8 mouse cellular contexts compared by ENCODE assay signal in the genomic region with DNA sequence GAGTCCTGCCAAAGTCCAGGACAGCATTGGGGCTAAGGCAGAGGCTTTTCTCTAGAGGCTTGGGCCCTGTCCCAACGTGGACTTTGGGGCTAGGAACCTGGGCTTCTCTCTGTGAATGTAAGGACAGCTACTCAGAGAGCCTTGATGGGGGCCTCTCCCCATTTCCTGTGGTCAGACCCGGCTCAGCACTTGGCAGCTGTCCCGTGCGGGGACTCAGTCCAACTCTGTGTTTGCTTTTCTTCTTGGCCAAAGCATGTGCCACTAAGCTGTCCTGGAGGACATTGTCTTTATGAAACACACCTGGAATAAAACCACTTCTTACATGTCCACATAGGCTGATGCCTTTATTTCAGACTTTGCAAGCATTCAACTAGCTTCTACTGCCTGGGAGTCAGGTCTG. TPM values are rescaled to one million over a fixed set of nuclear protein-coding genes. Genes with fewer than 3 reads are reported as not detected.
DNase-seq lines count a peak whose midpoint lies in the region; ATAC-seq and TF ChIP-seq lines count a peak whose summit lies in the region.

No protein-coding gene starts in this region.

- H3K4me2 ChIP-seq in forebrain, postnatal 0 days (ENCODE audit: low read depth) = no peak overlapping the region
- no peak overlapping the region for H3K4me2 ChIP-seq in forebrain, embryonic 12.5 days
- H3K4me2 ChIP-seq in kidney, postnatal 0 days (ENCODE audit: low read length) = no peak overlapping the region
- no peak overlapping the region for H3K4me2 ChIP-seq in stomach, embryonic 14.5 days (replicated peaks; ENCODE audit: low read depth, low read length)

- no peak for TF ChIP-seq CTCF in forebrain, postnatal 0 days (IDR thresholded peaks at IDR 0.05; ENCODE audit: low read depth)
- TF ChIP-seq CTCF in kidney, postnatal 0 days (IDR thresholded peaks at IDR 0.05; ENCODE audit: low read depth) = no peak

- H3K9me3 ChIP-seq in forebrain, postnatal 0 days (ENCODE audit: low read length) = no peaks in the 10 kb centered on the region
- no peaks in the 10 kb centered on the region for H3K9me3 ChIP-seq in forebrain, embryonic 12.5 days
- no peaks in the 10 kb centered on the region for H3K9me3 ChIP-seq in kidney, postnatal 0 days (replicated peaks; ENCODE audit: low read length)
- no peaks in the 10 kb centered on the region for H3K9me3 ChIP-seq in stomach, embryonic 14.5 days (ENCODE audit: control insufficient read depth, low read depth, low read length)

- H3K36me3 ChIP-seq in forebrain, postnatal 0 days (ENCODE audit: insufficient read depth) = peaks cover 8% of the 10 kb centered on the region
- peaks cover 37% of the 10 kb centered on the region for H3K36me3 ChIP-seq in forebrain, embryonic 12.5 days (replicated peaks)
- H3K36me3 ChIP-seq in kidney, postnatal 0 days (ENCODE audit: insufficient read depth, low read length) = no peaks in the 10 kb centered on the region
- H3K36me3 ChIP-seq in stomach, embryonic 14.5 days (ENCODE audit: control insufficient read depth, insufficient read depth, low read length) = no peaks in the 10 kb centered on the region

- H3K27ac ChIP-seq in forebrain, postnatal 0 days (ENCODE audit: low read depth, low read length) = peak overlapping the region; percentile 73
- H3K27ac ChIP-seq in forebrain, embryonic 12.5 days = no peak overlapping the region
- H3K27ac ChIP-seq in kidney, postnatal 0 days = no peak overlapping the region
- peak overlapping the region; percentile 77 for H3K27ac ChIP-seq in stomach, embryonic 14.5 days (ENCODE audit: low read length)

- H3K4me3 ChIP-seq in forebrain, postnatal 0 days (ENCODE audit: low read depth, low read length) = no peak overlapping the region
- H3K4me3 ChIP-seq in forebrain, embryonic 12.5 days (replicated peaks) = no peak overlapping the region
- no peak overlapping the region for H3K4me3 ChIP-seq in kidney, postnatal 0 days (replicated peaks; ENCODE audit: low read depth, low read length)
- H3K4me3 ChIP-seq in stomach, embryonic 14.5 days (ENCODE audit: low read depth, low read length) = no peak overlapping the region

- H3K9ac ChIP-seq in forebrain, postnatal 0 days = no peak overlapping the region
- H3K9ac ChIP-seq in forebrain, embryonic 12.5 days = no peak overlapping the region
- no peak overlapping the region for H3K9ac ChIP-seq in kidney, postnatal 0 days (ENCODE audit: low read depth, low read length)
- no peak overlapping the region for H3K9ac ChIP-seq in stomach, embryonic 14.5 days (replicated peaks; ENCODE audit: low read depth, low read length)

- no peak for ATAC-seq in forebrain, postnatal 0 days
- ATAC-seq in forebrain, embryonic 12.5 days (ENCODE audit: low FRiP score) = no peak
- ATAC-seq in kidney, postnatal 0 days (replicated peaks; ENCODE audit: low FRiP score, low read depth) = no peak
- ATAC-seq in stomach, embryonic 14.5 days (ENCODE audit: insufficient number of reproducible peaks, insufficient read depth, low FRiP score, low read depth) = peak; percentile 47; the same call in 1 of the 2 replicates

- 54% methylated on average over 4 of the region's 4 CpGs for WGBS in forebrain, postnatal 0 days
- WGBS in forebrain, embryonic 12.5 days = 72% methylated on average over 4 of the region's 4 CpGs
- WGBS in kidney, postnatal 0 days = 38% methylated on average over 4 of the region's 4 CpGs
- 26% methylated on average over 4 of the region's 4 CpGs for WGBS in stomach, embryonic 14.5 days

- no peaks in the 10 kb centered on the region for H3K4me1 ChIP-seq in forebrain, postnatal 0 days (ENCODE audit: insufficient read depth)
- H3K4me1 ChIP-seq in forebrain, embryonic 12.5 days = peaks cover 4% of the 10 kb centered on the region
- H3K4me1 ChIP-seq in kidney, postnatal 0 days (replicated peaks; ENCODE audit: insufficient read depth, low read length) = peaks cover 9% of the 10 kb centered on the region; the same call in 1 of the 2 replicates
- H3K4me1 ChIP-seq in stomach, embryonic 14.5 days (ENCODE audit: control insufficient read depth, insufficient read depth, low read length) = peaks cover 18% of the 10 kb centered on the region

- no peaks in the 10 kb centered on the region for H3K27me3 ChIP-seq in forebrain, postnatal 0 days (ENCODE audit: insufficient read depth, low read length)
- H3K27me3 ChIP-seq in forebrain, embryonic 12.5 days = no peaks in the 10 kb centered on the region
- no peaks in the 10 kb centered on the region for H3K27me3 ChIP-seq in kidney, postnatal 0 days (ENCODE audit: insufficient read depth, low read length)
- no peaks in the 10 kb centered on the region for H3K27me3 ChIP-seq in stomach, embryonic 14.5 days (ENCODE audit: control insufficient read depth, insufficient read depth, low read length)

- DNase-seq in forebrain, postnatal 0 days = no peak
- peak; percentile 53 to 65 for DNase-seq in right cerebral cortex, postnatal 10 days (ENCODE audit: low spot score in 2 of 2)
- DNase-seq in right cerebral cortex, postnatal 25 days = no peak
- peak; percentile 60 for DNase-seq in kidney, postnatal 0 days (ENCODE audit: low spot score)
- no peak for DNase-seq in MN1 (ENCODE audit: low spot score)
- DNase-seq in frontal cortex, postnatal 25 days (ENCODE audit: low spot score in 2 of 2) = no peak

RNA-seq across cellular contexts. Expression of a gene that starts 40.1 kb away (rescaled TPM):
- 14.0 and 19.4 TPM in 2 replicates for total RNA-seq in forebrain, postnatal 0 days (2014; rRNA removed)
- polyA plus RNA-seq in forebrain, postnatal 0 days (2015; fragmentation: Nextera tagmentation; extraction: Ambion mirVana) = 15.0 and 20.7 TPM in 2 replicates
- 29.2 TPM in 2 replicates for polyA plus RNA-seq in forebrain, embryonic 12.5 days (2016; fragmentation: Nextera tagmentation; extraction: Ambion mirVana)
- 21.1 and 21.2 TPM in 2 replicates for polyA plus RNA-seq in kidney, postnatal 0 days (2015; fragmentation: Nextera tagmentation; extraction: Ambion mirVana)
- polyA plus RNA-seq in stomach, embryonic 14.5 days (2014; fragmentation: Nextera tagmentation; extraction: Ambion mirVana) = 27.0 and 32.0 TPM in 2 replicates

RNA-seq across cellular contexts. Expression of a gene that starts 40.6 kb away (rescaled TPM):
- total RNA-seq in forebrain, postnatal 0 days (2014; rRNA removed) = 85.6 and 106 TPM in 2 replicates
- polyA plus RNA-seq in forebrain, postnatal 0 days (2015; fragmentation: Nextera tagmentation; extraction: Ambion mirVana) = 285 and 329 TPM in 2 replicates
- polyA plus RNA-seq in forebrain, embryonic 12.5 days (2016; fragmentation: Nextera tagmentation; extraction: Ambion mirVana) = 332 and 370 TPM in 2 replicates
- 210 and 215 TPM in 2 replicates for polyA plus RNA-seq in kidney, postnatal 0 days (2015; fragmentation: Nextera tagmentation; extraction: Ambion mirVana)
- polyA plus RNA-seq in stomach, embryonic 14.5 days (2014; fragmentation: Nextera tagmentation; extraction: Ambion mirVana) = 250 and 271 TPM in 2 replicates

Comparison
In these comparisons a context has a peak if more than half of its experiments do, and no peak if none do; other contexts are left out.
1. DNase-seq: peak in right cerebral cortex, postnatal 10 days (2 of 2) and kidney, postnatal 0 days (single experiment); none in forebrain, postnatal 0 days (single experiment), right cerebral cortex, postnatal 25 days (single experiment), MN1 (single experiment) and frontal cortex, postnatal 25 days (0 of 2).
2. H3K27ac ChIP-seq: peak in forebrain, postnatal 0 days (single experiment) and stomach, embryonic 14.5 days (single experiment); none in forebrain, embryonic 12.5 days (single experiment) and kidney, postnatal 0 days (single experiment).